In genomic region chr1:86018235-86019055, GRCm38 (mm10) we compare ENCODE assay signal across 8 mouse cellular contexts. TPM values are rescaled to one million over a fixed set of nuclear protein-coding genes. Genes with fewer than 3 reads are reported as not detected.
DNase-seq lines count a peak whose midpoint lies in the region; ATAC-seq and TF ChIP-seq lines count a peak whose summit lies in the region.

No protein-coding gene starts in this region.

- intact Hi-C loops in heart, adult 2 months (cut with DNase I): no loop called here

- no peaks in the 10 kb centered on the region for H3K36me3 ChIP-seq in heart, adult 2 months (ENCODE audit: control insufficient read depth, insufficient read depth, low read length)
- no peaks in the 10 kb centered on the region for H3K36me3 ChIP-seq in limb, embryonic 13.5 days
- no peaks in the 10 kb centered on the region for H3K36me3 ChIP-seq in midbrain, embryonic 13.5 days

- peaks cover 5% of the 10 kb centered on the region for H3K27me3 ChIP-seq in heart, adult 2 months (ENCODE audit: control insufficient read depth, insufficient read depth, low read length)
- H3K27me3 ChIP-seq in limb, embryonic 13.5 days: peaks cover 48% of the 10 kb centered on the region
- H3K27me3 ChIP-seq in midbrain, embryonic 13.5 days: peaks cover 39% of the 10 kb centered on the region

- TF ChIP-seq POLR2A in heart, adult 2 months (IDR thresholded peaks at IDR 0.05; ENCODE audit: insufficient read depth, low read depth, low read length): no peak

- 0 out of 2 replicates have a peak overlapping the region, but pooled peaks have one; percentile 13 for H3K9ac ChIP-seq in heart, adult 2 months (ENCODE audit: low read depth, low read length)
- H3K9ac ChIP-seq in limb, embryonic 13.5 days: peak overlapping the region; percentile 62
- H3K9ac ChIP-seq in midbrain, embryonic 13.5 days (replicated peaks): peak overlapping the region; percentile 70

- peak overlapping the region; percentile 94 for H3K4me2 ChIP-seq in limb, embryonic 13.5 days (replicated peaks)
- peak overlapping the region; percentile 92 for H3K4me2 ChIP-seq in midbrain, embryonic 13.5 days (replicated peaks)

- TF ChIP-seq EP300 in heart, adult 2 months (IDR thresholded peaks at IDR 0.05; ENCODE audit: insufficient read depth, low read depth, low read length): no peak

- H3K4me3 ChIP-seq in heart, adult 2 months: peak overlapping the region; percentile 39
- peak overlapping the region; percentile 57 for H3K4me3 ChIP-seq in limb, embryonic 13.5 days
- peak overlapping the region; percentile 54 for H3K4me3 ChIP-seq in midbrain, embryonic 13.5 days (replicated peaks)

- no peaks in the 10 kb centered on the region for H3K4me1 ChIP-seq in heart, adult 2 months (ENCODE audit: control insufficient read depth, insufficient read depth, low read length)
- peaks cover 10% of the 10 kb centered on the region; the same call in 1 of the 2 replicates for H3K4me1 ChIP-seq in limb, embryonic 13.5 days
- H3K4me1 ChIP-seq in midbrain, embryonic 13.5 days (replicated peaks): peaks cover 12% of the 10 kb centered on the region; the same call in 1 of the 2 replicates

- H3K79me2 ChIP-seq in heart, adult 2 months (replicated peaks; ENCODE audit: control insufficient read depth, insufficient read depth, low read length): no peaks in the 10 kb centered on the region

- TF ChIP-seq CTCF in heart, adult 2 months (IDR thresholded peaks at IDR 0.05): peak; percentile 49

- DNase-seq in heart, adult 2 months: peak; percentile 32 to 33
- no peak for DNase-seq in heart, adult 9 months (ENCODE audit: low spot score in 2 of 2)
- peak; percentile 22 for DNase-seq in cerebellum, adult 9-10 months
- DNase-seq in frontal cortex, postnatal 10 days (ENCODE audit: low spot score in 2 of 2): peak; percentile 51 to 71
- peak; percentile 64 for DNase-seq in testis, postnatal 10 days (ENCODE audit: low spot score)

- H3K9me3 ChIP-seq in limb, embryonic 13.5 days: no peaks in the 10 kb centered on the region
- no peaks in the 10 kb centered on the region for H3K9me3 ChIP-seq in midbrain, embryonic 13.5 days

- ATAC-seq in inflammation-experienced regulatory T-cells, adult 6 months: peak; percentile 73
- ATAC-seq in limb, embryonic 13.5 days (ENCODE audit: low FRiP score, low read depth): peak; percentile 69
- peak; percentile 84 for ATAC-seq in midbrain, embryonic 13.5 days

- WGBS in heart, adult 2 months: 4% methylated on average over 60 of the region's 60 CpGs
- 3% methylated on average over 60 of the region's 60 CpGs for WGBS in limb, embryonic 13.5 days
- 3% methylated on average over 60 of the region's 60 CpGs for WGBS in midbrain, embryonic 13.5 days

- no peak overlapping the region for H3K27ac ChIP-seq in heart, adult 2 months
- H3K27ac ChIP-seq in limb, embryonic 13.5 days: no peak overlapping the region
- H3K27ac ChIP-seq in midbrain, embryonic 13.5 days: no peak overlapping the region

RNA-seq across cellular contexts. Expression of gene Spata3, which starts 1.8 kb away (rescaled TPM):
- total RNA-seq in heart, adult 2 months (2021): not detected
- 0.67 and 0.80 TPM in 2 replicates for polyA plus RNA-seq in heart, adult 2 months (2012; rRNA removed)
- under 1 TPM in 1 of 3 experiments, not detected in 2; 0.39 TPM for polyA plus RNA-seq in inflammation-experienced regulatory T-cells, adult 6 months (2017; shearing (Covaris generic))
- polyA plus RNA-seq in limb, embryonic 13.5 days (2015; fragmentation: Nextera tagmentation; extraction: Ambion mirVana): not detected in 2 replicates
- polyA plus RNA-seq in midbrain, embryonic 13.5 days (2015; fragmentation: Nextera tagmentation; extraction: Ambion mirVana): 0.27 TPM in 1 of 2 replicates, not detected in the other

RNA-seq across cellular contexts. Expression of gene 2810459M11Rik, which starts 27.2 kb away (rescaled TPM):
- total RNA-seq in heart, adult 2 months (2021): not detected
- polyA plus RNA-seq in heart, adult 2 months (2012; rRNA removed): 0.06 TPM in 1 of 2 replicates, not detected in the other
- polyA plus RNA-seq in inflammation-experienced regulatory T-cells, adult 6 months (2017; shearing (Covaris generic)): not detected
- 0.31 and 0.61 TPM in 2 replicates for polyA plus RNA-seq in limb, embryonic 13.5 days (2015; fragmentation: Nextera tagmentation; extraction: Ambion mirVana)
- polyA plus RNA-seq in midbrain, embryonic 13.5 days (2015; fragmentation: Nextera tagmentation; extraction: Ambion mirVana): 2.3 and 2.5 TPM in 2 replicates

RNA-seq across cellular contexts. Expression of gene Psmd1, which starts 45.7 kb away (rescaled TPM):
- 100 to 1,000 TPM in 1 of 2 experiments, 10 to 100 TPM in 1; 91.6 to 104 TPM for total RNA-seq in heart, adult 2 months (2021)
- polyA plus RNA-seq in heart, adult 2 months (2012; rRNA removed): 65.0 and 102 TPM in 2 replicates
- 10 to 100 TPM; 63.5 to 99.4 (median 83.7) TPM for polyA plus RNA-seq in inflammation-experienced regulatory T-cells, adult 6 months (2017; shearing (Covaris generic))
- 179 TPM in 2 replicates for polyA plus RNA-seq in limb, embryonic 13.5 days (2015; fragmentation: Nextera tagmentation; extraction: Ambion mirVana)
- 188 and 201 TPM in 2 replicates for polyA plus RNA-seq in midbrain, embryonic 13.5 days (2015; fragmentation: Nextera tagmentation; extraction: Ambion mirVana)

RNA-seq across cellular contexts. Expression of gene Gpr55, which starts 57.6 kb away (rescaled TPM):
- total RNA-seq in heart, adult 2 months (2021): not detected
- 0.03 TPM in 1 of 2 replicates, not detected in the other for polyA plus RNA-seq in heart, adult 2 months (2012; rRNA removed)
- polyA plus RNA-seq in inflammation-experienced regulatory T-cells, adult 6 months (2017; shearing (Covaris generic)): 1 to 10 TPM; 2.3 to 5.7 (median 2.6) TPM
- polyA plus RNA-seq in limb, embryonic 13.5 days (2015; fragmentation: Nextera tagmentation; extraction: Ambion mirVana): 0.10 TPM in 1 of 2 replicates, not detected in the other
- 0.05 and 0.07 TPM in 2 replicates for polyA plus RNA-seq in midbrain, embryonic 13.5 days (2015; fragmentation: Nextera tagmentation; extraction: Ambion mirVana)

Comparison
In these comparisons a context has a peak if more than half of its experiments do, and no peak if none do; other contexts are left out.
1. DNase-seq: peak in heart, adult 2 months (2 of 2), cerebellum, adult 9-10 months (single experiment), frontal cortex, postnatal 10 days (2 of 2) and testis, postnatal 10 days (single experiment); none in heart, adult 9 months (0 of 2).
2. H3K9ac ChIP-seq: peak in every context shown above with its lines; median percentile 70 in midbrain, embryonic 13.5 days; 62 in limb, embryonic 13.5 days; 13 in heart, adult 2 months.
3. Peak in every context shown above with its lines, with median percentiles within 50 percentile points of each other: H3K4me3 ChIP-seq and ATAC-seq.